Mouse (Mus musculus) macrophage (primary cell): Measurements from ENCODE around the gene Esyt1. TPM values are rescaled to one million over a fixed set of nuclear protein-coding genes. Genes with fewer than 3 reads are reported as not detected.

ENCODE experiments used
- H3K27ac ChIP-seq: fragments of 350-480 bp; formaldehyde crosslinking; 2 replicates; pipeline ENCODE4 v1.9.0; 2021
- H3K36me3 ChIP-seq: fragments of 350-480 bp; formaldehyde crosslinking; 2 replicates; pipeline ENCODE4 v1.9.0; 2021; ENCODE audit errors: inconsistent target
- H3K4me3 ChIP-seq: fragments of 350-480 bp; formaldehyde crosslinking; 2 replicates; pipeline ENCODE4 v1.9.0; 2021; ENCODE audit errors: inconsistent target
- H3K79me2 ChIP-seq: fragments of 350-480 bp; formaldehyde crosslinking; 2 replicates; pipeline ENCODE4 v1.9.0; 2021; ENCODE audit errors: inconsistent target
- WGBS: methylation state at CpG from one replicate; pipeline ENCODE4 v1.1.7; 2026; ENCODE audit warnings: inconsistent platforms; ENCODE audit not compliant: missing documents; 5-methylcytosine and 5-hydroxymethylcytosine counted together
- polyA plus RNA-seq: library from polyadenylated mRNA; stranded (reverse); fragments of 250-400 nt; gene quantifications from 3 replicates; pipeline ENCODE4 v1.2.4, GENCODE M21; 2018; ENCODE audit warnings: inconsistent platforms

Gene Esyt1
- polyA plus RNA-seq, 1 experiment from 2014 or later = 147 TPM

DNA sequence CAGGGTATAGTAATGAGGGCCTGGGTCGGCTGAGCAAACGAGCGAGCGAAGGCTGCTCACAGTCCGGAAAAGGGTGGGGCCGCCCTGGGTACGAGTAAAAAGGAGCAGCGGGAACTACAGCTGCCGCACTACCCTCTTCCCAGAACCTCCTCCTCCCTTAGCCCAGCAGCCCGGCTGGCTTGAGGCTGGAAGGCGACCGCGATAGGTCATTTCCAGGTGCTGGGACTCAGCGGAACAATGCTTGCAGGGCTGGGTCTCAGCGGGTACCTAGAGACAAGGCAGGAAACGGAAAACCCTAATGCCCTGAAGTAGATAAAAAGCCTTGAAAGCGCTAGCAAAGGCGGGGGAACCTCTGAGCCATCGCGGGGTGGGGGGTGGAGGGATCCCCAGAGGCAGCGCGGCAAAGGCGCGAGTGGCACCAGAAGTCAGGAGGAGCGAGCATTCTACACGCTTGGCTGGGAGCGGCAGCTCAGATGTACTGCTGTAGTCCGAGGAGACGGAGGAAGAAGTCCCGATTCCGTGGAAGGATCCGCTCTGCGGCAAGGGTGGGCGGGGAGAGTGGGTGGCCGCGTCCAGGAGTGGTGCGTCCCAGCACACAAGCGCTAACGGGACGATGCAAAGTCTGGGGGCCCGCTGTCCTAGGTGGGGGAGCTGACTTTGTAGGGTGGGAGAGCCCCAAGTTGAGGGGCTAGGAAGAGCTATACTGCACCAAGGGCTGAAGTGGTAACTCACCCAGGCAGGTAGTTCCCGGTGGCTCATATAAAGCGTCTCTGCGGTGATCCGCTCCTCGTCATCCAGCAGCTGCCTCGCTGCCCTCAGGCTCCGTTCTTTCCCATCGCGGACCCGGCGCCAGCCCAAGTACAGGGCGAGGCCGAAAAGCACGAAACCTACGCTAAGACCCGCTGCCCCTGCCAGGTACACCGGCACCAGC is 674 bp downstream of the Esyt1 start:
- Histone ChIP-seq H3K27ac (peak overlapping the region; percentile 76), H3K79me2 (peaks cover 49% of the 10 kb centered on the region), H3K4me3 (peak overlapping the region; percentile 95), H3K36me3 (peaks cover 24% of the 10 kb centered on the region; the same call in 1 of the 2 replicates)
- under 1% methylated on average over 58 of the region's 58 CpGs for WGBS

DNA sequence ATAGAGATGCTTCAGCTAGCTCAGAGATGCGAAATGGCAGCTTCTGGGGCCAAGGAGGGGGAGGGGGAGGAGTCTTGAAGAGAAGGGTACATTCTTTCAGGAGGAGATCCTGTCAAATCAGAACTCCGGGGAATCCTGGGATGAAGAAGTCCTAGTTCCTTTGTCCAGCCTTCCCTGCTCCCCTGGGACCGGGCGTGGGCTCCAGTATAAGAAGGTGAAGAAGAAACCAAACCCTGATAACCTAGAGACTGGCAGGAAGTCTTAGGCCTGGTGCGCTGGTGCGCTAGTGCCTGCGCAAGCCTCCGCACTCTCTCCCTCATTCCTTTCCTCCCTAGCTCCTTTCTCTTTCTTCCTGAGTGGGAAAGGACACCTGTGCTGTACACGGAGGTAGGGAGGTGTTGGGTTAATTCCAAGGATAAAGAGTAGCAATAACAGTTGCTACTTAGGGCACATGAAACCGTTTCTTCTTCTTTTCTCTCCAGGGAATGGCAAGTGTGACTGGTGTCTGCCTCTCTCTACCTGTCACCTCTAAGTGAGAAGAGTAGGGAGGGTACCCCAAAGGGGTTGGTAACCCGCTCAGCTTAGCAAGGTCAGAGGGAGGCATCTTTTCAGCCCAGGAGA is 1.4 kb downstream of the Esyt1 start:
- peak overlapping the region; percentile 95 for H3K4me3 ChIP-seq
- WGBS = 34% methylated on average over 11 of the region's 11 CpGs
- H3K36me3 ChIP-seq = peaks cover 31% of the 10 kb centered on the region; the same call in 1 of the 2 replicates
- peak overlapping the region; percentile 76 for H3K27ac ChIP-seq
- peaks cover 49% of the 10 kb centered on the region for H3K79me2 ChIP-seq

DNA sequence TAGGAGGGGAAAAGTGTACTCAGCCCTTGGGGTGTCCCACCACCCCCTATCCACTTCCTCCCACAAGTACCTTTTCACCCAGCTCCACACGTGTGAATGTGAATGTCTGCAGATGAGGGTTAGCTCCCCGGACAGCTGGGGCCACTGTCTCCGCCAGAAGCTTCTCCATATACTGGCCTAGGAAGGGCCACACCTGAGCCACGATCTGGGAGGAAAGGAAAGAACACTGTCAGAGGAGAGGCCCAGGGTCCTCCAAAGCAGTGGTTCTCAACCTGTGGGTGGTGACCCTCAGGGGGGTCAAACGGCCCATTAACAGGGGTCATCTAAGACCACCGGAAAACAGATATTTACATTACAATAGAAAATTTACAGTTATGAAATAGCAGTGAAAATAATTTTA is 3.3 kb downstream of the Esyt1 start:
- Histone ChIP-seq H3K36me3 (peaks cover 50% of the 10 kb centered on the region), H3K4me3 (no peak overlapping the region), H3K79me2 (peaks cover 49% of the 10 kb centered on the region)

DNA sequence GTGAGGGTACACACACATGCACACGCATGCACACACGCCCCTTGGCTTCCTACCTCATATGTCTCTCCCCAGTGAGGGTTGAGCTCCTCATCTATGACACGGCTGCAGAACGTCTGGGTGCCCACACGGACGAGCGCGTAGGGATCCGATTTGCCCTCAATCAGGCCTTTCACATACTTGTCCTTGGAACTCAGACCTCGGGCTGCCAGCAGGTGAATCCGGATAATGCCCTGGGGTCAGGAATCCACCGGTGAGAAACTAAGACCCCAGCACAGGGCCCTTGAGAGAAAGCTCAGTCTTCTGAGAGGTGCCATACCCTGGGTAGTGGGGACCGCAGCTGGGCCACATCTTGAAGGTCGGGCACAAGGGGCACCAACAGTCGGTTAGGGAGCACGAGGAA is 5.1 kb downstream of the Esyt1 start:
- no peak overlapping the region for H3K27ac ChIP-seq
- H3K36me3 ChIP-seq = peaks cover 66% of the 10 kb centered on the region
- H3K79me2 ChIP-seq = peaks cover 49% of the 10 kb centered on the region
- no peak overlapping the region for H3K4me3 ChIP-seq
- WGBS = 96% methylated on average over 16 of the region's 16 CpGs

More for the DNA sequence above, 3.3 kb downstream of the Esyt1 start:
- H3K27ac ChIP-seq = no peak overlapping the region
- 92% methylated on average over 6 of the region's 6 CpGs for WGBS

GRCm38 (mm10) chr10:128518833-128519232 is 6.8 kb downstream of the Esyt1 start:
- 92% methylated on average over 7 of the region's 7 CpGs for WGBS
- peaks cover 32% of the 10 kb centered on the region for H3K79me2 ChIP-seq
- H3K4me3 ChIP-seq = no peak overlapping the region
- no peak overlapping the region for H3K27ac ChIP-seq
- H3K36me3 ChIP-seq = peaks cover 80% of the 10 kb centered on the region

DNA sequence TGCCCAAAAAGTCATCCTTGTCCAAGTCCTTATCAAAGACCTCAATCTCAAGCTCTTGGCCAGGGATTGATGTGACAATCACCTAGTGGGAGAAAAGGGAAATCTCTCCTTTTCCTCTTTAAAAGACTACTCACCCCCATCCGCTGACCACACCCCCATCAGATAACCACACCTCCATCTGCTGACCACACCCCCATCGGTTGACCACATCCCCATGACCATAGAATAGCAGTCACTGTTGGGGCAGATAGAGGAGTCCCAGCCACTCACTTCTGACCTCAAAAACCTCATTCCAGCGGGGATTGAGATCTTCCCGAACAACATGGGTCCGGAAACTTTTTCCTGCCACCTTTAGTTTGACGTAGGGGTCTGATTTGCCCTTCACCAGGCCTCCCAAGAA is 9.0 kb downstream of the Esyt1 start:
- Histone ChIP-seq H3K27ac (no peak overlapping the region), H3K79me2 (peaks cover 10% of the 10 kb centered on the region; the same call in 1 of the 2 replicates), H3K36me3 (peaks cover 93% of the 10 kb centered on the region), H3K4me3 (no peak overlapping the region)
- 22% methylated on average over 6 of the region's 6 CpGs for WGBS

GRCm38 (mm10) chr10:128516029-128516428 is 9.6 kb downstream of the Esyt1 start:
- WGBS = 96% methylated on average over 20 of the region's 20 CpGs
- peaks cover 7% of the 10 kb centered on the region; the same call in 1 of the 2 replicates for H3K79me2 ChIP-seq
- no peak overlapping the region for H3K27ac ChIP-seq
- no peak overlapping the region for H3K4me3 ChIP-seq
- H3K36me3 ChIP-seq = peaks cover 92% of the 10 kb centered on the region

DNA sequence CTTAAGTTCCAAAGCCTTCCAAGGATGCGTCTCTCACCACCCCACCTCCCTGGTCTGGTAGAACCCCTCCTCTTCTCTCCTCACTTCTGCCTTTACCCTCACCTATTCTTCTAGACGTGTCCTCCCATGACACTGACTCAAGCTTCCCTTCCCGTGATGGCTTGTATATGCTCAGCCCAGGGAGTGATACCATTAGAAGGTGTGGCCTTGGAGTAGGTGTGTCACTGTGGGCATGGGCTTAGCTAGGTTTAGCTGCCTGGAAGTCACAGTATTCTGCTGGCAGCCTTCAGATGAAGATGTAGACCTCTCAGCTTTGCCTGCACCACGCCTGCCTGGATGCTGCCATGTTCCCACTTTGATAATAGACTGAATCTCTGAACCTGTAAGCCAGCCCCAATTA is 10.6 kb downstream of the Esyt1 start:
- Histone ChIP-seq H3K4me3 (no peak overlapping the region), H3K79me2 (no peaks in the 10 kb centered on the region), H3K27ac (no peak overlapping the region), H3K36me3 (peaks cover 91% of the 10 kb centered on the region)
- 97% methylated on average over 4 of the region's 4 CpGs for WGBS

DNA sequence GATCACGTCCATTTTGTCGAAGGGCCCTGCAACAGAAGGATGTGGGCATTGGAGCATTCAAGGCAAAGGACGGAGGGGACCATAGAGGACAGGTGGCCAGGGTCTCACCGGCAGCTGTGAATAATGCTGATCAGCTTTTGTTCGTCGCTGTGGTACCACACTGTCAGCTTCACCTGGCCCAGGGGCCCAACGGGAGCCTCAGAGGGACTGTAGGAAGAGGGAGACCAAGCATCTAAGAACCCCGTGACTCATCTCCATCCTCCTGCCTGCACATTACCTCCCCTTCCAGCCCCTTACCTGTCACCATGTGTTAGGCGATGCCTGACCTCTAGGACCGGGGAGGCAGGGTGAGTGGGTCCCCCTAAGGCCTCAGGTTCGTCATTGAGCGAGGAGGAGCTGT is 13.9 kb downstream of the Esyt1 start:
- Histone ChIP-seq H3K27ac (no peak overlapping the region), H3K36me3 (peaks cover 65% of the 10 kb centered on the region), H3K79me2 (no peaks in the 10 kb centered on the region), H3K4me3 (no peak overlapping the region)
- 95% methylated on average over 12 of the region's 12 CpGs for whole genome bisulfite sequencing

- H3K79me2 ChIP-seq = no peaks in the 10 kb centered on the region
- WGBS = 95% methylated on average over 9 of the region's 9 CpGs
Measured at GRCm38 (mm10) chr10:128511189-128511588, 14.5 kb downstream of the Esyt1 start.

DNA sequence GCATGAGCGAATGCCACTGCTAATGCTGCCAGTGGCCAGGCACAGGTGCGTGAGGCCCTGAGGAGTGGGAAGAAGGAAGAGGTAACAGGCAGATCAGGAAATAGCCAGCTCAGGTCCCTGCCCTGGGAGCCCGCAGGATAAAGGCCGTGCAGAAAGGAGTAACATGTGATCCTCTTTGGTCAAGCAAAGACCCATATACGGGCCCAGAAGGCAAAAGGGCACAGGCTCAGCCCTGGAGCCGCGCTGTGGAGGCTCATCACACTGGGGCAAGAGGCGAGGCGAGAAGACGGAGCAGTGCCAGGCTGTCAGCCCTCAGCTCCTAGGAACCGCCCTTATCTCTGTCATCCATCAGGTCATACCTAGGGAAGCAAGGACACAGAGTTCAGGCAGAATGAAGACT is 15.4 kb downstream of the Esyt1 start:
- WGBS = 94% methylated on average over 11 of the region's 11 CpGs
- Histone ChIP-seq H3K79me2 (no peaks in the 10 kb centered on the region), H3K27ac (no peak overlapping the region), H3K36me3 (peaks cover 51% of the 10 kb centered on the region), H3K4me3 (no peak overlapping the region)

More at GRCm38 (mm10) chr10:128511189-128511588, 14.5 kb downstream of the Esyt1 start:
- H3K36me3 ChIP-seq = peaks cover 60% of the 10 kb centered on the region
- H3K4me3 ChIP-seq = no peak overlapping the region
- no peak overlapping the region for H3K27ac ChIP-seq

GRCm38 (mm10) chr10:128509831-128510230 is 15.8 kb downstream of the Esyt1 start:
- WGBS = 87% methylated on average over 4 of the region's 4 CpGs
- H3K27ac ChIP-seq = no peak overlapping the region
- no peak overlapping the region for H3K4me3 ChIP-seq
- peaks cover 46% of the 10 kb centered on the region for H3K36me3 ChIP-seq
- H3K79me2 ChIP-seq = no peaks in the 10 kb centered on the region

DNA sequence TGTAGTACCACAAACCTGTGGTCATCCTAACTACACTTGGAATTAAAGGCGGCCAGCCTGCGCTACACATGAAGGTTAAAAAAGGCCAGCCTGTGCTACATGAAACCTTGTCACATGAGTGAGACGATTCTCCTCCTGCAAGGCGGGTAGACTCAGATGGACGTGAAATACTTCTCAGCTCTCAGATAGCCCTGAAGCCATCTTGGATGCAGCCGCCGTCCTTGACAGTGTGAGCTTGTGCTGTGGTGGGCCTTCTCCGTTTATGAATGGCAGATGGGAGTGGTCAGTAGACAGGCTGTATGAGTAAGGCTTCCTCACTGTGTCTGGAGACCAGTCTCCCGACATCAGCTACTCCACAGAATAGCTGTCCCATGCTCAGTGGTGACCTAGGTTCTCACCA is 16.5 kb downstream of the Esyt1 start:
- WGBS = 90% methylated on average over 9 of the region's 9 CpGs
- Histone ChIP-seq H3K4me3 (no peak overlapping the region), H3K79me2 (no peaks in the 10 kb centered on the region), H3K27ac (no peak overlapping the region), H3K36me3 (peaks cover 43% of the 10 kb centered on the region)

DNA sequence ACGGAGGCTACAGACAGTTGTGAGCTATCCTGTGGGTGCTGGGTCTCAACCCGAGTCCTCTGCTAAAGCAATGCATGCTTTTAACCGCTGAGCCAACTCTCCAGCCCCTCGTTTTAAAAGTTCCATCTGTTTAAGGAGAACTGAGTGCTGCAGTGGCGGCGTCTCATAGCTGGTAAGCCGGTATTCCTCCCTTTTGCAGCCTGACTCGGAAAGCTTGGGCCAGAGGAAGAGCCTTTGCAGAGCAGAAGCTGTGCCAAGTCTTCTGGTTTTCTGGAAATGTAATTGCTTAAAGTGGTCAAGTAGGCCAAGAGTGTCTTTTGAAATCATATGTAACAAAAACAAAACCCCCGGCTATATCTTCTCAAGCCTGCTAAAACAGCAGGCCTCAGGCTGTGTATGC is 17.4 kb downstream of the Esyt1 start:
- WGBS = 91% methylated on average over 9 of the region's 9 CpGs
- no peak overlapping the region for H3K27ac ChIP-seq
- H3K36me3 ChIP-seq = peaks cover 34% of the 10 kb centered on the region

GRCm38 (mm10) chr10:128505974-128506373 is 19.7 kb downstream of the Esyt1 start:
- H3K36me3 ChIP-seq = peaks cover 13% of the 10 kb centered on the region; the same call in 1 of the 2 replicates
- no peaks in the 10 kb centered on the region for H3K79me2 ChIP-seq
- no peak overlapping the region for H3K4me3 ChIP-seq
- H3K27ac ChIP-seq = no peak overlapping the region
- 94% methylated on average over 14 of the region's 14 CpGs for WGBS

More for the DNA sequence above, 17.4 kb downstream of the Esyt1 start:
- H3K79me2 ChIP-seq = no peaks in the 10 kb centered on the region
- H3K4me3 ChIP-seq = no peak overlapping the region
